Mouse (Mus musculus): ENCODE measurements around the gene Cd164. TPM values are rescaled to one million over a fixed set of nuclear protein-coding genes. Genes with fewer than 3 reads are reported as not detected.

The Cd164 gene
- polyA plus RNA-seq (2015; fragmentation: Nextera tagmentation; extraction: Ambion mirVana), result 180 and 188 TPM in 2 replicates

- H3K4me2 ChIP-seq, result peak within 1 kb of the TSS; percentile 86
- no peaks in the 10 kb centered on the region for H3K27me3 ChIP-seq
- H3K36me3 ChIP-seq, result peaks cover 12% of the 10 kb centered on the region
- peak within 1 kb of the TSS; percentile 98 for H3K27ac ChIP-seq
- peak within 1 kb of the TSS; percentile 96 for H3K9ac ChIP-seq
- peak within 1 kb of the TSS; percentile 97 for H3K4me3 ChIP-seq (replicated peaks)
- no peaks in the 10 kb centered on the region for H3K9me3 ChIP-seq (replicated peaks)
- under 1% methylated on average over 60 of the region's 69 CpGs for WGBS
- peaks cover 22% of the 10 kb centered on the region for H3K4me1 ChIP-seq
- ATAC-seq (replicated peaks; ENCODE audit: low FRiP score), result peak; percentile 95
These were observed at the start of gene Cd164 for GRCm38 (mm10) chr10:41518981-41519618. Gene Cd164, plus strand, starts transcription at chr10:41519414.

- Histone ChIP-seq H3K27me3 (no peaks in the 10 kb centered on the region), H3K4me3 (replicated peaks) (no peak overlapping the region), H3K4me1 (peaks cover under 1% of the 10 kb centered on the region), H3K9me3 (replicated peaks) (no peaks in the 10 kb centered on the region), H3K9ac (no peak overlapping the region), H3K27ac (no peak overlapping the region), H3K4me2 (no peak overlapping the region), H3K36me3 (peaks cover 6% of the 10 kb centered on the region)
- WGBS, result 80% methylated on average over 3 of the region's 3 CpGs
- ATAC-seq (replicated peaks; ENCODE audit: low FRiP score), result no peak
These were observed 48.5 kb upstream of the Cd164 start for GRCm38 (mm10) chr10:41470693-41471092.

- H3K4me3 ChIP-seq (replicated peaks), result no peak overlapping the region
- no peak overlapping the region for H3K27ac ChIP-seq
These were observed 46.7 kb upstream of the Cd164 start for GRCm38 (mm10) chr10:41472534-41472933.

GRCm38 (mm10) chr10:41472962-41473481 lies 46.2 kb upstream of the Cd164 start:
- peaks cover 22% of the 10 kb centered on the region for H3K4me1 ChIP-seq
- 71% methylated on average over 5 of the region's 5 CpGs for WGBS
- H3K4me3 ChIP-seq (replicated peaks), result no peak overlapping the region
- H3K4me2 ChIP-seq, result no peak overlapping the region
- H3K27me3 ChIP-seq, result no peaks in the 10 kb centered on the region
- H3K36me3 ChIP-seq, result no peaks in the 10 kb centered on the region
- no peak overlapping the region for H3K9ac ChIP-seq
- no peak overlapping the region for H3K27ac ChIP-seq
- H3K9me3 ChIP-seq (replicated peaks), result no peaks in the 10 kb centered on the region
- ATAC-seq (replicated peaks; ENCODE audit: low FRiP score), result no peak

More at GRCm38 (mm10) chr10:41472534-41472933, 46.7 kb upstream of the Cd164 start:
- H3K9me3 ChIP-seq (replicated peaks), result no peaks in the 10 kb centered on the region
- no peak overlapping the region for H3K4me2 ChIP-seq
- H3K27me3 ChIP-seq, result no peaks in the 10 kb centered on the region
- H3K4me1 ChIP-seq, result peaks cover 19% of the 10 kb centered on the region
- ATAC-seq (replicated peaks; ENCODE audit: low FRiP score), result no peak
- no peak overlapping the region for H3K9ac ChIP-seq
- no peaks in the 10 kb centered on the region for H3K36me3 ChIP-seq

- H3K27ac ChIP-seq, result no peak overlapping the region
These were observed 45.3 kb upstream of the Cd164 start for GRCm38 (mm10) chr10:41473782-41474468.

GRCm38 (mm10) chr10:41474981-41475391 lies 44.2 kb upstream of the Cd164 start:
- no peak for ATAC-seq (replicated peaks; ENCODE audit: low FRiP score)

More at GRCm38 (mm10) chr10:41473782-41474468, 45.3 kb upstream of the Cd164 start:
- no peaks in the 10 kb centered on the region for H3K36me3 ChIP-seq
- H3K27me3 ChIP-seq, result no peaks in the 10 kb centered on the region
- peaks cover 26% of the 10 kb centered on the region for H3K4me1 ChIP-seq
- H3K4me2 ChIP-seq, result no peak overlapping the region
- ATAC-seq (replicated peaks; ENCODE audit: low FRiP score), result no peak
- 76% methylated on average over 6 of the region's 6 CpGs for WGBS
- H3K9ac ChIP-seq, result no peak overlapping the region
- no peaks in the 10 kb centered on the region for H3K9me3 ChIP-seq (replicated peaks)
- no peak overlapping the region for H3K4me3 ChIP-seq (replicated peaks)

GRCm38 (mm10) chr10:41476171-41477017 lies 42.8 kb upstream of the Cd164 start, which contains the start of gene Mical1:
Gene Mical1, plus strand, starts transcription at chr10:41476314.
- peak; percentile 82 for ATAC-seq (replicated peaks; ENCODE audit: low FRiP score)

More at GRCm38 (mm10) chr10:41474981-41475391, 44.2 kb upstream of the Cd164 start:
- Histone ChIP-seq H3K9me3 (replicated peaks) (no peaks in the 10 kb centered on the region), H3K4me2 (no peak overlapping the region), H3K27me3 (no peaks in the 10 kb centered on the region), H3K4me1 (peaks cover 26% of the 10 kb centered on the region), H3K9ac (no peak overlapping the region), H3K27ac (peak overlapping the region; percentile 15; the same call in 1 of the 2 replicates), H3K4me3 (replicated peaks) (no peak overlapping the region), H3K36me3 (peaks cover 8% of the 10 kb centered on the region; the same call in 1 of the 2 replicates)
- 75% methylated on average over 1 of the region's 1 CpGs for WGBS

GRCm38 (mm10) chr10:41477018-41477277 lies 42.3 kb upstream of the Cd164 start:
- peak; percentile 9; the same call in 1 of the 2 replicates for ATAC-seq (replicated peaks; ENCODE audit: low FRiP score)
- H3K4me2 ChIP-seq, result peak overlapping the region; percentile 93

More at GRCm38 (mm10) chr10:41476171-41477017, 42.8 kb upstream of the Cd164 start, which contains the start of gene Mical1:
- Histone ChIP-seq H3K27ac (peak within 1 kb of the TSS; percentile 81), H3K4me3 (replicated peaks) (peak within 1 kb of the TSS; percentile 62), H3K9ac (peak within 1 kb of the TSS; percentile 57), H3K4me1 (peaks cover 30% of the 10 kb centered on the region), H3K36me3 (peaks cover 21% of the 10 kb centered on the region), H3K4me2 (peak within 1 kb of the TSS; percentile 93), H3K27me3 (no peaks in the 10 kb centered on the region), H3K9me3 (replicated peaks) (no peaks in the 10 kb centered on the region)
- WGBS, result under 1% methylated on average over 35 of the region's 35 CpGs

GRCm38 (mm10) chr10:41477278-41478181 lies 41.7 kb upstream of the Cd164 start:
- 5% methylated on average over 20 of the region's 20 CpGs for WGBS
- ATAC-seq (replicated peaks; ENCODE audit: low FRiP score), result peak; percentile 76

More at GRCm38 (mm10) chr10:41477018-41477277, 42.3 kb upstream of the Cd164 start:
- Histone ChIP-seq H3K4me1 (peaks cover 30% of the 10 kb centered on the region), H3K36me3 (peaks cover 26% of the 10 kb centered on the region), H3K9ac (peak overlapping the region; percentile 57), H3K9me3 (replicated peaks) (no peaks in the 10 kb centered on the region), H3K27me3 (no peaks in the 10 kb centered on the region), H3K4me3 (replicated peaks) (peak overlapping the region; percentile 62), H3K27ac (peak overlapping the region; percentile 81)
- under 1% methylated on average over 9 of the region's 9 CpGs for WGBS

GRCm38 (mm10) chr10:41479961-41480360 lies 39.3 kb upstream of the Cd164 start:
- H3K9me3 ChIP-seq (replicated peaks), result no peaks in the 10 kb centered on the region
- no peak overlapping the region for H3K9ac ChIP-seq
- no peak overlapping the region for H3K4me2 ChIP-seq
- H3K27ac ChIP-seq, result no peak overlapping the region
- H3K4me3 ChIP-seq (replicated peaks), result no peak overlapping the region
- ATAC-seq (replicated peaks; ENCODE audit: low FRiP score), result no peak
- peaks cover 30% of the 10 kb centered on the region for H3K4me1 ChIP-seq
- 92% methylated on average over 3 of the region's 3 CpGs for WGBS
- no peaks in the 10 kb centered on the region for H3K27me3 ChIP-seq
- H3K36me3 ChIP-seq, result peaks cover 56% of the 10 kb centered on the region

More at GRCm38 (mm10) chr10:41477278-41478181, 41.7 kb upstream of the Cd164 start:
- Histone ChIP-seq H3K9ac (peak overlapping the region; percentile 57), H3K4me1 (peaks cover 30% of the 10 kb centered on the region), H3K27me3 (no peaks in the 10 kb centered on the region), H3K9me3 (replicated peaks) (no peaks in the 10 kb centered on the region), H3K27ac (peak overlapping the region; percentile 81), H3K36me3 (peaks cover 31% of the 10 kb centered on the region), H3K4me3 (replicated peaks) (peak overlapping the region; percentile 62), H3K4me2 (peak overlapping the region; percentile 93)
